Mouse (Mus musculus): ENCODE data around the gene Efna5. TPM values are rescaled to one million over a fixed set of nuclear protein-coding genes. Genes with fewer than 3 reads are reported as not detected.

Gene Efna5
- polyA plus RNA-seq, 1 experiment from 2014 or later = 47.7 TPM

GRCm38 (mm10) chr17:62652451-62652850, 228.7 kb downstream of the Efna5 start:
- no peaks in the 10 kb centered on the region for H3K9me3 ChIP-seq
- WGBS = 69% methylated on average over 6 of the region's 6 CpGs
- H3K9ac ChIP-seq = no peak overlapping the region
- H3K4me1 ChIP-seq (replicated peaks) = peaks cover 27% of the 10 kb centered on the region
- ATAC-seq (ENCODE audit: low FRiP score) = no peak
- no peak overlapping the region for H3K4me2 ChIP-seq
- no peak overlapping the region for H3K27ac ChIP-seq
- H3K27me3 ChIP-seq = no peaks in the 10 kb centered on the region
- H3K36me3 ChIP-seq = no peaks in the 10 kb centered on the region
- H3K4me3 ChIP-seq = no peak overlapping the region

GRCm38 (mm10) chr17:62651696-62652095, 229.4 kb downstream of the Efna5 start:
- ATAC-seq (ENCODE audit: low FRiP score) = no peak
- Histone ChIP-seq H3K27ac (no peak overlapping the region), H3K4me1 (replicated peaks) (peaks cover 25% of the 10 kb centered on the region; the same call in 1 of the 2 replicates), H3K4me2 (no peak overlapping the region), H3K27me3 (no peaks in the 10 kb centered on the region), H3K9me3 (no peaks in the 10 kb centered on the region), H3K9ac (no peak overlapping the region), H3K4me3 (no peak overlapping the region), H3K36me3 (no peaks in the 10 kb centered on the region)
- WGBS = 87% methylated on average over 8 of the region's 8 CpGs

- Histone ChIP-seq H3K9ac (no peak overlapping the region), H3K4me1 (replicated peaks) (peaks cover 16% of the 10 kb centered on the region; the same call in 1 of the 2 replicates), H3K36me3 (no peaks in the 10 kb centered on the region), H3K4me3 (no peak overlapping the region), H3K4me2 (no peak overlapping the region), H3K27me3 (no peaks in the 10 kb centered on the region), H3K27ac (no peak overlapping the region), H3K9me3 (no peaks in the 10 kb centered on the region)
- ATAC-seq (ENCODE audit: low FRiP score) = no peak
- 94% methylated on average over 10 of the region's 10 CpGs for WGBS
Observed at GRCm38 (mm10) chr17:62649293-62649950, 231.7 kb downstream of the Efna5 start.

GRCm38 (mm10) chr17:62646836-62647235, 234.3 kb downstream of the Efna5 start:
- no peak overlapping the region for H3K4me2 ChIP-seq
- 0 out of 2 replicates have a peak, but pooled peaks cover 8% of the 10 kb centered on the region for H3K4me1 ChIP-seq (replicated peaks)
- no peaks in the 10 kb centered on the region for H3K36me3 ChIP-seq
- 87% methylated on average over 8 of the region's 8 CpGs for WGBS
- H3K9me3 ChIP-seq = no peaks in the 10 kb centered on the region
- no peak for ATAC-seq (ENCODE audit: low FRiP score)
- no peak overlapping the region for H3K27ac ChIP-seq
- H3K9ac ChIP-seq = no peak overlapping the region
- no peak overlapping the region for H3K4me3 ChIP-seq
- H3K27me3 ChIP-seq = no peaks in the 10 kb centered on the region

GRCm38 (mm10) chr17:62642447-62643145, 238.5 kb downstream of the Efna5 start:
- ATAC-seq (ENCODE audit: low FRiP score) = no peak
- Histone ChIP-seq H3K4me2 (no peak overlapping the region), H3K9ac (no peak overlapping the region), H3K36me3 (no peaks in the 10 kb centered on the region), H3K4me1 (replicated peaks) (0 out of 2 replicates have a peak, but pooled peaks cover 3% of the 10 kb centered on the region), H3K27me3 (no peaks in the 10 kb centered on the region), H3K4me3 (no peak overlapping the region), H3K9me3 (no peaks in the 10 kb centered on the region), H3K27ac (no peak overlapping the region)
- WGBS = 81% methylated on average over 12 of the region's 12 CpGs

GRCm38 (mm10) chr17:62640654-62641053, 240.5 kb downstream of the Efna5 start:
- H3K27ac ChIP-seq = no peak overlapping the region
- no peaks in the 10 kb centered on the region for H3K27me3 ChIP-seq
- peak; percentile 46; the same call in 1 of the 2 replicates for ATAC-seq (ENCODE audit: low FRiP score)
- no peak overlapping the region for H3K4me2 ChIP-seq
- 66% methylated on average over 6 of the region's 6 CpGs for WGBS
- no peak overlapping the region for H3K9ac ChIP-seq
- no peak overlapping the region for H3K4me3 ChIP-seq
- H3K36me3 ChIP-seq = no peaks in the 10 kb centered on the region
- no peaks in the 10 kb centered on the region for H3K4me1 ChIP-seq (replicated peaks)
- H3K9me3 ChIP-seq = no peaks in the 10 kb centered on the region

- 88% methylated on average over 7 of the region's 7 CpGs for WGBS
- no peak overlapping the region for H3K9ac ChIP-seq
- no peak overlapping the region for H3K4me3 ChIP-seq
- no peaks in the 10 kb centered on the region for H3K4me1 ChIP-seq (replicated peaks)
- no peaks in the 10 kb centered on the region for H3K36me3 ChIP-seq
- H3K27me3 ChIP-seq = no peaks in the 10 kb centered on the region
- ATAC-seq (ENCODE audit: low FRiP score) = no peak
- no peaks in the 10 kb centered on the region for H3K9me3 ChIP-seq
- no peak overlapping the region for H3K4me2 ChIP-seq
- H3K27ac ChIP-seq = no peak overlapping the region
Observed at GRCm38 (mm10) chr17:62636896-62637295, 244.2 kb downstream of the Efna5 start.

- H3K9me3 ChIP-seq = no peaks in the 10 kb centered on the region
- no peaks in the 10 kb centered on the region for H3K4me1 ChIP-seq (replicated peaks)
- H3K27ac ChIP-seq = no peak overlapping the region
- H3K4me3 ChIP-seq = no peak overlapping the region
- ATAC-seq (ENCODE audit: low FRiP score) = no peak
- no peaks in the 10 kb centered on the region for H3K27me3 ChIP-seq
- H3K4me2 ChIP-seq = no peak overlapping the region
- WGBS = 76% methylated on average over 3 of the region's 3 CpGs
- H3K9ac ChIP-seq = no peak overlapping the region
- no peaks in the 10 kb centered on the region for H3K36me3 ChIP-seq
Observed at GRCm38 (mm10) chr17:62634937-62635336, 246.2 kb downstream of the Efna5 start.

- H3K27ac ChIP-seq = no peak overlapping the region
- WGBS = 68% methylated on average over 1 of the region's 1 CpGs
- H3K4me1 ChIP-seq (replicated peaks) = peaks cover 19% of the 10 kb centered on the region
- no peaks in the 10 kb centered on the region for H3K27me3 ChIP-seq
- no peak for ATAC-seq (ENCODE audit: low FRiP score)
- H3K9me3 ChIP-seq = no peaks in the 10 kb centered on the region
- H3K36me3 ChIP-seq = no peaks in the 10 kb centered on the region
- no peak overlapping the region for H3K4me2 ChIP-seq
- H3K4me3 ChIP-seq = no peak overlapping the region
- H3K9ac ChIP-seq = no peak overlapping the region
Observed at GRCm38 (mm10) chr17:62628474-62628873, 252.6 kb downstream of the Efna5 start.

GRCm38 (mm10) chr17:62627508-62627907, 253.6 kb downstream of the Efna5 start:
- Histone ChIP-seq H3K9ac (no peak overlapping the region), H3K4me1 (replicated peaks) (peaks cover 19% of the 10 kb centered on the region), H3K27ac (no peak overlapping the region), H3K4me3 (no peak overlapping the region), H3K36me3 (no peaks in the 10 kb centered on the region), H3K27me3 (no peaks in the 10 kb centered on the region), H3K9me3 (no peaks in the 10 kb centered on the region), H3K4me2 (no peak overlapping the region)
- 92% methylated on average over 1 of the region's 1 CpGs for WGBS
- ATAC-seq (ENCODE audit: low FRiP score) = no peak

- 39% methylated on average over 8 of the region's 8 CpGs for WGBS
- Histone ChIP-seq H3K4me2 (no peak overlapping the region), H3K27me3 (no peaks in the 10 kb centered on the region), H3K36me3 (no peaks in the 10 kb centered on the region), H3K9ac (no peak overlapping the region), H3K27ac (peak overlapping the region; percentile 69), H3K4me3 (no peak overlapping the region), H3K4me1 (replicated peaks) (peaks cover 19% of the 10 kb centered on the region), H3K9me3 (no peaks in the 10 kb centered on the region)
- ATAC-seq (ENCODE audit: low FRiP score) = peak; percentile 59; the same call in 1 of the 2 replicates
Observed at GRCm38 (mm10) chr17:62625646-62626020, 255.5 kb downstream of the Efna5 start.

- Histone ChIP-seq H3K4me3 (no peak overlapping the region), H3K9ac (no peak overlapping the region), H3K9me3 (no peaks in the 10 kb centered on the region), H3K4me2 (no peak overlapping the region), H3K4me1 (replicated peaks) (peaks cover 19% of the 10 kb centered on the region), H3K27me3 (no peaks in the 10 kb centered on the region), H3K36me3 (no peaks in the 10 kb centered on the region), H3K27ac (peak overlapping the region; percentile 69)
- ATAC-seq (ENCODE audit: low FRiP score) = peak; percentile 65
- WGBS = 52% methylated on average over 8 of the region's 8 CpGs
Observed at GRCm38 (mm10) chr17:62624804-62625645, 256.1 kb downstream of the Efna5 start.
